Comparison of ENCODE assay signal across 8 mouse cellular contexts in the genomic region with DNA sequence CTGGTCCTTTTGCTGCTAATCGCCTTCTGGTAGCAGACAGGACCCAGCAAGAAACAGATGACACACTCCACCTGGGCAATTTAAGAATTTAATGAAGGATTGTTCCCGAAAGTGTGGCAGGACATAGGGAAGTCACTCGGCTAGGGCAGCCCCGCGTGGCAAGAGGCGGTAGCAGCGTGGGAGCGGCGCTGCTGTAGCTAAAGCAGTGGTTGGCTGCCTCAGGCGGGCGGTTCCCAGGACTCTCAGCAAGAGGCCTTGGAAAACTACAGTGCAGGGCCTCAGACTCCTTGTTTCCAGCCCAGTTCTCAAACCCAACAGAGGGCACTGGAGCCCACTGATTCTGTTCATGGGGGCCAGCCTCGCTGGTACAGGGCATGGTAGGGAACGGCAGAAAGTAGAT.
DNase-seq lines count a peak whose midpoint lies in the region; ATAC-seq and TF ChIP-seq lines count a peak whose summit lies in the region.

No protein-coding gene starts in this region.

- peak overlapping the region; percentile 50 for H3K9ac ChIP-seq in heart, embryonic 16.5 days (ENCODE audit: low read length)
- no peak overlapping the region for H3K9ac ChIP-seq in midbrain, embryonic 11.5 days (ENCODE audit: low read length)

- peak; percentile 12 for ATAC-seq in Patski
- ATAC-seq in heart, embryonic 16.5 days (replicated peaks; ENCODE audit: extremely low read depth, insufficient read depth, low FRiP score): peak; percentile 65
- 0 out of 2 replicates have a peak, but pooled peaks have one; percentile 40 for ATAC-seq in midbrain, embryonic 11.5 days (ENCODE audit: low FRiP score)
- no peak for ATAC-seq in granulocyte monocyte progenitor cell, adult 5-6 weeks (replicated peaks; ENCODE audit: poor library complexity, severe bottlenecking)

- H3K27me3 ChIP-seq in Patski: no peaks in the 10 kb centered on the region
- H3K27me3 ChIP-seq in heart, embryonic 16.5 days (ENCODE audit: control insufficient read depth, insufficient read depth, low read length): no peaks in the 10 kb centered on the region
- H3K27me3 ChIP-seq in midbrain, embryonic 11.5 days (ENCODE audit: control insufficient read depth, insufficient read depth, low read length): no peaks in the 10 kb centered on the region

- no peaks in the 10 kb centered on the region for H3K36me3 ChIP-seq in heart, embryonic 16.5 days (ENCODE audit: control insufficient read depth, insufficient read depth)
- no peaks in the 10 kb centered on the region for H3K36me3 ChIP-seq in midbrain, embryonic 11.5 days (ENCODE audit: control insufficient read depth, insufficient read depth, low read length)

- CTCF ChIA-PET in Patski (lab: Charles Lee): no interaction called here

- TF ChIP-seq POLR2A in brain, embryonic 14.5 days (IDR thresholded peaks at IDR 0.05; ENCODE audit: borderline replicate concordance, extremely low read depth, insufficient read depth, insufficient read length, poor library complexity, severe bottlenecking): no peak

- 0 out of 2 replicates have a peak, but pooled peaks cover 2% of the 10 kb centered on the region for H3K9me3 ChIP-seq in heart, embryonic 16.5 days (replicated peaks; ENCODE audit: control insufficient read depth, low read length)
- H3K9me3 ChIP-seq in midbrain, embryonic 11.5 days (ENCODE audit: control insufficient read depth, low read length): no peaks in the 10 kb centered on the region

- peak overlapping the region; percentile 55 for H3K27ac ChIP-seq in heart, embryonic 16.5 days (ENCODE audit: low read length)
- H3K27ac ChIP-seq in midbrain, embryonic 11.5 days (ENCODE audit: low read depth, low read length): no peak overlapping the region

- 29% methylated on average over 13 of the region's 13 CpGs for WGBS in heart, embryonic 16.5 days
- 31% methylated on average over 13 of the region's 13 CpGs for WGBS in midbrain, embryonic 11.5 days

- POLR2A ChIA-PET in Patski (lab: Charles Lee): no interaction called here

- peak overlapping the region; percentile 34 for H3K4me3 ChIP-seq in heart, embryonic 16.5 days (ENCODE audit: low read length)
- H3K4me3 ChIP-seq in midbrain, embryonic 11.5 days (ENCODE audit: low read depth, low read length): no peak overlapping the region; the same call in 1 of the 2 replicates

- in situ Hi-C loops in Patski (cut with MboI; ENCODE audit: low pct_unique_long_range_greater_than_20kb): no loop called here

- H3K4me2 ChIP-seq in heart, embryonic 16.5 days (ENCODE audit: low read depth, low read length): peak overlapping the region; percentile 60
- H3K4me2 ChIP-seq in midbrain, embryonic 11.5 days: peak overlapping the region; percentile 14; the same call in 1 of the 2 replicates

- H3K4me1 ChIP-seq in heart, embryonic 16.5 days (ENCODE audit: control insufficient read depth, insufficient read depth, low read length): no peaks in the 10 kb centered on the region
- no peaks in the 10 kb centered on the region for H3K4me1 ChIP-seq in midbrain, embryonic 11.5 days (ENCODE audit: control insufficient read depth, insufficient read depth, low read length)

- no peak for TF ChIP-seq CTCF in Patski (IDR thresholded peaks at IDR 0.05)
- 0 out of 2 replicates have a peak, but pooled peaks have one; percentile 9 for TF ChIP-seq CTCF in brain, embryonic 14.5 days (IDR thresholded peaks at IDR 0.05; ENCODE audit: borderline replicate concordance, extremely low read depth, insufficient read depth, insufficient read length)

- DNase-seq in Patski (ENCODE audit: low read depth, low spot score) (peak; percentile 10), adipocyte (ENCODE audit: low spot score) (no peak)
- DNase-seq in brain, embryonic 14.5 days (ENCODE audit: low read depth): peak; percentile 52
- peak; percentile 43 for DNase-seq in kidney, postnatal 14 days
- DNase-seq in midbrain, embryonic 11.5 days (ENCODE audit: low spot score, missing footprints): no peak
- DNase-seq in urinary bladder, postnatal 36 days (ENCODE audit: low spot score in 2 of 2): peak; percentile 1 to 15

Comparison
In these comparisons a context has a peak if more than half of its experiments do, and no peak if none do; other contexts are left out.
1. DNase-seq: peak in Patski (single experiment), brain, embryonic 14.5 days (single experiment), kidney, postnatal 14 days (single experiment) and urinary bladder, postnatal 36 days (2 of 2); none in midbrain, embryonic 11.5 days (single experiment) and adipocyte (single experiment).